Mouse (Mus musculus): Measurements from ENCODE around the gene Ung. TPM values are rescaled to one million over a fixed set of nuclear protein-coding genes. Genes with fewer than 3 reads are reported as not detected.

Gene Ung
- total RNA-seq, 1 experiment from 2014 or later, result 5.5 TPM

- no peak for ATAC-seq (ENCODE audit: extremely low read depth, insufficient number of reproducible peaks, low FRiP score, poor library complexity, severe bottlenecking)
Measured at GRCm38 (mm10) chr5:114129550-114130210, 506 bp upstream of the Ung start.

- peak; percentile 79 for ATAC-seq (ENCODE audit: extremely low read depth, insufficient number of reproducible peaks, low FRiP score, poor library complexity, severe bottlenecking)
Measured at GRCm38 (mm10) chr5:114130698-114131520, 723 bp downstream of the Ung start.

GRCm38 (mm10) chr5:114131521-114131840 lies 1.3 kb downstream of the Ung start:
- ATAC-seq (ENCODE audit: extremely low read depth, insufficient number of reproducible peaks, low FRiP score, poor library complexity, severe bottlenecking), result peak; percentile 14; the same call in 1 of the 2 replicates

GRCm38 (mm10) chr5:114132841-114133240 lies 2.7 kb downstream of the Ung start:
- ATAC-seq (ENCODE audit: extremely low read depth, insufficient number of reproducible peaks, low FRiP score, poor library complexity, severe bottlenecking), result no peak

GRCm38 (mm10) chr5:114134091-114134534 lies 3.9 kb downstream of the Ung start:
- ATAC-seq (ENCODE audit: extremely low read depth, insufficient number of reproducible peaks, low FRiP score, poor library complexity, severe bottlenecking), result no peak

GRCm38 (mm10) chr5:114135516-114135915 lies 5.3 kb downstream of the Ung start:
- no peak for ATAC-seq (ENCODE audit: extremely low read depth, insufficient number of reproducible peaks, low FRiP score, poor library complexity, severe bottlenecking)

GRCm38 (mm10) chr5:114137481-114138276 lies 7.5 kb downstream of the Ung start:
- no peak for ATAC-seq (ENCODE audit: extremely low read depth, insufficient number of reproducible peaks, low FRiP score, poor library complexity, severe bottlenecking)

GRCm38 (mm10) chr5:114138277-114139164 lies 8.3 kb downstream of the Ung start:
- ATAC-seq (ENCODE audit: extremely low read depth, insufficient number of reproducible peaks, low FRiP score, poor library complexity, severe bottlenecking), result no peak

- no peak for ATAC-seq (ENCODE audit: extremely low read depth, insufficient number of reproducible peaks, low FRiP score, poor library complexity, severe bottlenecking)
Measured at GRCm38 (mm10) chr5:114139175-114139574, 9.0 kb downstream of the Ung start.

GRCm38 (mm10) chr5:114146028-114146888 lies 16.1 kb downstream of the Ung start, which contains the start of gene Acacb:
Gene Acacb (plus strand): TSS chr5:114146535.
- no peak for ATAC-seq (ENCODE audit: extremely low read depth, insufficient number of reproducible peaks, low FRiP score, poor library complexity, severe bottlenecking)

- no peak for ATAC-seq (ENCODE audit: extremely low read depth, insufficient number of reproducible peaks, low FRiP score, poor library complexity, severe bottlenecking)
Measured at GRCm38 (mm10) chr5:114147043-114147972, 17.1 kb downstream of the Ung start.

- no peak for ATAC-seq (ENCODE audit: extremely low read depth, insufficient number of reproducible peaks, low FRiP score, poor library complexity, severe bottlenecking)
Measured at GRCm38 (mm10) chr5:114152359-114153092, 22.3 kb downstream of the Ung start.

GRCm38 (mm10) chr5:114153490-114153889 lies 23.3 kb downstream of the Ung start:
- ATAC-seq (ENCODE audit: extremely low read depth, insufficient number of reproducible peaks, low FRiP score, poor library complexity, severe bottlenecking), result no peak

- no peak for ATAC-seq (ENCODE audit: extremely low read depth, insufficient number of reproducible peaks, low FRiP score, poor library complexity, severe bottlenecking)
Measured at GRCm38 (mm10) chr5:114154765-114155164, 24.6 kb downstream of the Ung start.

- ATAC-seq (ENCODE audit: extremely low read depth, insufficient number of reproducible peaks, low FRiP score, poor library complexity, severe bottlenecking), result no peak
Measured at GRCm38 (mm10) chr5:114155168-114155933, 25.2 kb downstream of the Ung start.
